Mouse (Mus musculus) cerebellum, adult 2 months (tissue): ENCODE measurements at regions not wholly inside any gene's neighbourhood (a gene's known extent, or its start where the extent isn't known, plus 50 kb on each side); places are given as distances from the start of the nearest gene placed in this dataset.

Experiments used
- CTCF ChIP-seq: fragments of 200-500 bp; IDR thresholded peaks from 2 replicates; pipeline ENCODE4 v1.5.1; 2011; ENCODE audit warnings: low read depth, mild to moderate bottlenecking, control low read depth, low read length, moderate library complexity, borderline replicate concordance; ENCODE audit not compliant: insufficient read depth
- POLR2A ChIP-seq: fragments of 200-500 bp; IDR thresholded peaks from 2 replicates; pipeline ENCODE4 v1.6.1; 2011; ENCODE audit warnings: low read length, control low read depth, borderline replicate concordance; ENCODE audit not compliant: insufficient read depth

DNA sequence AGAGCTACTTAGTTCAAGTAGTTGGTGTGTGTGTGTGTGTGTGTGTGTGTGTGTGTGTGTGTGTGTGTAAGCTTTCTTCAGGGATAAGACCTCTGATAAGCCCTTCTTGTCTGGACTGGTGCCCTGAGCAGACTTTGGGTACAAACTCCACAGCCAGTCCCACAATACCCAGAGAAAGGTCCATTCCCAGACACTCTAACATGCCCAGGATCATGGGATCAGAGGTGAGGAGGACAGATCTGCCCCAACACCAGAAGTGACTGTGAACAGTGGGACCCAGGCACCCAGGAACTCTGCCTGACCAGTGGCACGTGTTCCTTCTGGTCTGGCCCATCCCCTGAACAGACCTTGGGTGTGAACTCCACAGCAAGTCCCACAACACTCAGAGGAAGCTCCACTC lies 208.9 kb downstream of the Gm11077 start:
- TF ChIP-seq POLR2A: no peak
- TF ChIP-seq CTCF: no peak
